Mouse (Mus musculus): ENCODE results near the gene Sox6. TPM values are rescaled to one million over a fixed set of nuclear protein-coding genes. Genes with fewer than 3 reads are reported as not detected.

The Sox6 gene
- polyA plus RNA-seq, 1 experiment from 2014 or later: 37.1 TPM

- Histone ChIP-seq H3K27me3 (replicated peaks; ENCODE audit: control insufficient read depth, insufficient read depth, low read length) (no peaks in the 10 kb centered on the region), H3K4me3 (ENCODE audit: low read depth, low read length) (no peak overlapping the region), H3K4me2 (no peak overlapping the region), H3K27ac (ENCODE audit: low read depth, low read length) (no peak overlapping the region), H3K9me3 (ENCODE audit: control insufficient read depth, low read length) (no peaks in the 10 kb centered on the region), H3K9ac (ENCODE audit: low read depth, low read length) (no peak overlapping the region), H3K4me1 (replicated peaks; ENCODE audit: control insufficient read depth, insufficient read depth, low read length) (no peaks in the 10 kb centered on the region), H3K36me3 (ENCODE audit: control insufficient read depth, insufficient read depth, low read length) (no peaks in the 10 kb centered on the region)
- 61% methylated on average over 7 of the region's 7 CpGs for WGBS
- DNase-seq (ENCODE audit: low spot score) (no peak), ATAC-seq (replicated peaks; ENCODE audit: low FRiP score) (no peak)
Measured at GRCm38 (mm10) chr7:115721624-115722540, 316.7 kb downstream of the Sox6 start.

GRCm38 (mm10) chr7:115719791-115720190 is 318.8 kb downstream of the Sox6 start:
- no peak for ATAC-seq (replicated peaks; ENCODE audit: low FRiP score)

GRCm38 (mm10) chr7:115706141-115706540 is 332.5 kb downstream of the Sox6 start:
- H3K4me3 ChIP-seq (ENCODE audit: low read depth, low read length): no peak overlapping the region
- H3K4me1 ChIP-seq (replicated peaks; ENCODE audit: control insufficient read depth, insufficient read depth, low read length): no peaks in the 10 kb centered on the region
- no peak overlapping the region for H3K9ac ChIP-seq (ENCODE audit: low read depth, low read length)
- ATAC-seq (replicated peaks; ENCODE audit: low FRiP score): no peak
- 42% methylated on average over 2 of the region's 2 CpGs for WGBS
- no peak overlapping the region for H3K27ac ChIP-seq (ENCODE audit: low read depth, low read length)
- H3K27me3 ChIP-seq (replicated peaks; ENCODE audit: control insufficient read depth, insufficient read depth, low read length): no peaks in the 10 kb centered on the region
- DNase-seq (ENCODE audit: low spot score): no peak
- H3K36me3 ChIP-seq (ENCODE audit: control insufficient read depth, insufficient read depth, low read length): no peaks in the 10 kb centered on the region
- no peaks in the 10 kb centered on the region for H3K9me3 ChIP-seq (ENCODE audit: control insufficient read depth, low read length)
- no peak overlapping the region for H3K4me2 ChIP-seq

More at GRCm38 (mm10) chr7:115719791-115720190, 318.8 kb downstream of the Sox6 start:
- DNase-seq (ENCODE audit: low spot score): no peak
- H3K4me1 ChIP-seq (replicated peaks; ENCODE audit: control insufficient read depth, insufficient read depth, low read length): no peaks in the 10 kb centered on the region
- H3K4me3 ChIP-seq (ENCODE audit: low read depth, low read length): no peak overlapping the region
- no peak overlapping the region for H3K27ac ChIP-seq (ENCODE audit: low read depth, low read length)
- no peaks in the 10 kb centered on the region for H3K27me3 ChIP-seq (replicated peaks; ENCODE audit: control insufficient read depth, insufficient read depth, low read length)
- no peak overlapping the region for H3K9ac ChIP-seq (ENCODE audit: low read depth, low read length)
- 88% methylated on average over 3 of the region's 3 CpGs for WGBS
- no peaks in the 10 kb centered on the region for H3K9me3 ChIP-seq (ENCODE audit: control insufficient read depth, low read length)
- H3K36me3 ChIP-seq (ENCODE audit: control insufficient read depth, insufficient read depth, low read length): no peaks in the 10 kb centered on the region
- no peak overlapping the region for H3K4me2 ChIP-seq

- ATAC-seq (replicated peaks; ENCODE audit: low FRiP score) (no peak), DNase-seq (ENCODE audit: low spot score) (no peak)
- Histone ChIP-seq H3K4me1 (replicated peaks; ENCODE audit: control insufficient read depth, insufficient read depth, low read length) (no peaks in the 10 kb centered on the region), H3K36me3 (ENCODE audit: control insufficient read depth, insufficient read depth, low read length) (no peaks in the 10 kb centered on the region), H3K4me2 (no peak overlapping the region), H3K9ac (ENCODE audit: low read depth, low read length) (no peak overlapping the region), H3K27me3 (replicated peaks; ENCODE audit: control insufficient read depth, insufficient read depth, low read length) (no peaks in the 10 kb centered on the region), H3K4me3 (ENCODE audit: low read depth, low read length) (no peak overlapping the region), H3K9me3 (ENCODE audit: control insufficient read depth, low read length) (no peaks in the 10 kb centered on the region), H3K27ac (ENCODE audit: low read depth, low read length) (no peak overlapping the region)
- WGBS: 74% methylated on average over 1 of the region's 1 CpGs
Measured at GRCm38 (mm10) chr7:115698105-115698504, 340.5 kb downstream of the Sox6 start.

- 78% methylated on average over 8 of the region's 8 CpGs for WGBS
- Histone ChIP-seq H3K4me1 (replicated peaks; ENCODE audit: control insufficient read depth, insufficient read depth, low read length) (no peaks in the 10 kb centered on the region), H3K9ac (ENCODE audit: low read depth, low read length) (no peak overlapping the region), H3K9me3 (ENCODE audit: control insufficient read depth, low read length) (no peaks in the 10 kb centered on the region), H3K27ac (ENCODE audit: low read depth, low read length) (no peak overlapping the region), H3K4me2 (no peak overlapping the region), H3K4me3 (ENCODE audit: low read depth, low read length) (no peak overlapping the region), H3K36me3 (ENCODE audit: control insufficient read depth, insufficient read depth, low read length) (no peaks in the 10 kb centered on the region), H3K27me3 (replicated peaks; ENCODE audit: control insufficient read depth, insufficient read depth, low read length) (no peaks in the 10 kb centered on the region)
- no peak for ATAC-seq (replicated peaks; ENCODE audit: low FRiP score)
- DNase-seq (ENCODE audit: low spot score): no peak
Measured at GRCm38 (mm10) chr7:115693206-115693605, 345.4 kb downstream of the Sox6 start.

- 82% methylated on average over 4 of the region's 4 CpGs for WGBS
- no peak for DNase-seq (ENCODE audit: low spot score)
- no peak overlapping the region for H3K4me3 ChIP-seq (ENCODE audit: low read depth, low read length)
- no peaks in the 10 kb centered on the region for H3K27me3 ChIP-seq (replicated peaks; ENCODE audit: control insufficient read depth, insufficient read depth, low read length)
- no peak for ATAC-seq (replicated peaks; ENCODE audit: low FRiP score)
- no peaks in the 10 kb centered on the region for H3K36me3 ChIP-seq (ENCODE audit: control insufficient read depth, insufficient read depth, low read length)
- no peak overlapping the region for H3K9ac ChIP-seq (ENCODE audit: low read depth, low read length)
- H3K4me1 ChIP-seq (replicated peaks; ENCODE audit: control insufficient read depth, insufficient read depth, low read length): no peaks in the 10 kb centered on the region
- no peak overlapping the region for H3K4me2 ChIP-seq
- no peak overlapping the region for H3K27ac ChIP-seq (ENCODE audit: low read depth, low read length)
- H3K9me3 ChIP-seq (ENCODE audit: control insufficient read depth, low read length): no peaks in the 10 kb centered on the region
Measured at GRCm38 (mm10) chr7:115691091-115691490, 347.5 kb downstream of the Sox6 start.

- Histone ChIP-seq H3K4me3 (ENCODE audit: low read depth, low read length) (no peak overlapping the region), H3K9me3 (ENCODE audit: control insufficient read depth, low read length) (no peaks in the 10 kb centered on the region), H3K4me2 (no peak overlapping the region), H3K9ac (ENCODE audit: low read depth, low read length) (no peak overlapping the region), H3K27ac (ENCODE audit: low read depth, low read length) (no peak overlapping the region), H3K4me1 (replicated peaks; ENCODE audit: control insufficient read depth, insufficient read depth, low read length) (no peaks in the 10 kb centered on the region), H3K27me3 (replicated peaks; ENCODE audit: control insufficient read depth, insufficient read depth, low read length) (no peaks in the 10 kb centered on the region), H3K36me3 (ENCODE audit: control insufficient read depth, insufficient read depth, low read length) (no peaks in the 10 kb centered on the region)
- ATAC-seq (replicated peaks; ENCODE audit: low FRiP score): no peak
- 64% methylated on average over 6 of the region's 6 CpGs for WGBS
- DNase-seq (ENCODE audit: low spot score): no peak
Measured at GRCm38 (mm10) chr7:115686687-115687086, 351.9 kb downstream of the Sox6 start.

- Histone ChIP-seq H3K4me2 (no peak overlapping the region), H3K9me3 (ENCODE audit: control insufficient read depth, low read length) (no peaks in the 10 kb centered on the region), H3K9ac (ENCODE audit: low read depth, low read length) (no peak overlapping the region), H3K27ac (ENCODE audit: low read depth, low read length) (no peak overlapping the region), H3K36me3 (ENCODE audit: control insufficient read depth, insufficient read depth, low read length) (no peaks in the 10 kb centered on the region), H3K27me3 (replicated peaks; ENCODE audit: control insufficient read depth, insufficient read depth, low read length) (no peaks in the 10 kb centered on the region), H3K4me1 (replicated peaks; ENCODE audit: control insufficient read depth, insufficient read depth, low read length) (no peaks in the 10 kb centered on the region), H3K4me3 (ENCODE audit: low read depth, low read length) (no peak overlapping the region)
- DNase-seq (ENCODE audit: low spot score): no peak
- ATAC-seq (replicated peaks; ENCODE audit: low FRiP score): no peak
- 89% methylated on average over 3 of the region's 3 CpGs for WGBS
Measured at GRCm38 (mm10) chr7:115684142-115684541, 354.5 kb downstream of the Sox6 start.

- ATAC-seq (replicated peaks; ENCODE audit: low FRiP score): no peak
- WGBS: 81% methylated on average over 2 of the region's 2 CpGs
Measured at GRCm38 (mm10) chr7:115671749-115672148, 366.8 kb downstream of the Sox6 start.

More at GRCm38 (mm10) chr7:115671749-115672148, 366.8 kb downstream of the Sox6 start:
- H3K4me3 ChIP-seq (ENCODE audit: low read depth, low read length): no peak overlapping the region
- no peaks in the 10 kb centered on the region for H3K9me3 ChIP-seq (ENCODE audit: control insufficient read depth, low read length)
- H3K27ac ChIP-seq (ENCODE audit: low read depth, low read length): no peak overlapping the region
- H3K9ac ChIP-seq (ENCODE audit: low read depth, low read length): no peak overlapping the region
- no peaks in the 10 kb centered on the region for H3K4me1 ChIP-seq (replicated peaks; ENCODE audit: control insufficient read depth, insufficient read depth, low read length)
- no peaks in the 10 kb centered on the region for H3K36me3 ChIP-seq (ENCODE audit: control insufficient read depth, insufficient read depth, low read length)
- H3K4me2 ChIP-seq: no peak overlapping the region
- H3K27me3 ChIP-seq (replicated peaks; ENCODE audit: control insufficient read depth, insufficient read depth, low read length): no peaks in the 10 kb centered on the region
- DNase-seq (ENCODE audit: low spot score): no peak

Data from liver, embryonic 11.5 days (tissue).